Mouse (Mus musculus) midbrain, embryonic 14.5 days (tissue): ENCODE results near the gene Pcnx3. TPM values are rescaled to one million over a fixed set of nuclear protein-coding genes. Genes with fewer than 3 reads are reported as not detected.
A peak's percentile ranks its signal among the peaks of the same experiment; 100 is the strongest.

Experiments
- ATAC-seq: fragments of 200-750 bp; cut with Nextera tagmentation; 2 replicates; pipeline ENCODE4 v1.8.0; 2017; ENCODE audit warnings: moderate number of reproducible peaks, moderate library complexity; ENCODE audit not compliant: low FRiP score, low TSS enrichment
- DNase-seq: peaks from one replicate; pipeline ENCODE4 v3.0.0-alpha.2; 2015
- H3K27ac ChIP-seq: fragments of 300-500 bp; sonication (generic); replicated peaks from 2 replicates; pipeline ENCODE4 v1.5.1; 2014; ENCODE audit warnings: mild to moderate bottlenecking, low read depth, low read length, moderate library complexity
- H3K27me3 ChIP-seq: fragments of 300-500 bp; sonication (generic); 2 replicates; pipeline ENCODE4 v1.6.1; 2014; ENCODE audit warnings: low read length, control low read depth, mixed read lengths; ENCODE audit not compliant: control insufficient read depth, insufficient read depth
- H3K36me3 ChIP-seq: fragments of 300-500 bp; sonication (generic); 2 replicates; pipeline ENCODE4 v1.6.1; 2014; ENCODE audit warnings: low read length, control low read depth; ENCODE audit not compliant: control insufficient read depth, insufficient read depth
- H3K4me1 ChIP-seq: fragments of 300-500 bp; sonication (generic); 2 replicates; pipeline ENCODE4 v1.6.1; 2014; ENCODE audit warnings: mild to moderate bottlenecking, antibody characterized with exemption, low read length, control low read depth; ENCODE audit not compliant: control insufficient read depth, insufficient read depth
- H3K4me2 ChIP-seq: fragments of 300-500 bp; sonication (generic); 2 replicates; pipeline ENCODE4 v1.6.1; 2014; ENCODE audit warnings: mild to moderate bottlenecking, low read length, moderate library complexity
- H3K4me3 ChIP-seq: fragments of 300-500 bp; sonication (generic); replicated peaks from 2 replicates; pipeline ENCODE4 v1.5.1; 2014; ENCODE audit warnings: low read depth, low read length
- H3K9ac ChIP-seq: fragments of 300-500 bp; sonication (generic); replicated peaks from 2 replicates; pipeline ENCODE4 v1.6.1; 2014; ENCODE audit warnings: mild to moderate bottlenecking, low read length, moderate library complexity
- H3K9me3 ChIP-seq: fragments of 300-500 bp; sonication (generic); 2 replicates; pipeline ENCODE4 v1.6.1; 2016; ENCODE audit warnings: low read length, control low read depth, mixed read lengths; ENCODE audit not compliant: control insufficient read depth
- WGBS: fragments of 180-500 bp; shearing (Covaris S2); extraction: QIAGEN DNeasy Blood & Tissue Kit; methylation state at CpG from one replicate; pipeline ENCODE4 v1.1.7; 2014; 5-methylcytosine and 5-hydroxymethylcytosine counted together
- polyA plus RNA-seq: library from polyadenylated mRNA; unstranded; fragments of >200 nt; fragmentation: Nextera tagmentation; extraction: Ambion mirVana; gene quantifications from 2 replicates; pipeline ENCODE4 v1.2.1, GENCODE M21; 2014

Pcnx3 gene
- polyA plus RNA-seq, 1 experiment from 2014 or later: 33.6 TPM

DNA sequence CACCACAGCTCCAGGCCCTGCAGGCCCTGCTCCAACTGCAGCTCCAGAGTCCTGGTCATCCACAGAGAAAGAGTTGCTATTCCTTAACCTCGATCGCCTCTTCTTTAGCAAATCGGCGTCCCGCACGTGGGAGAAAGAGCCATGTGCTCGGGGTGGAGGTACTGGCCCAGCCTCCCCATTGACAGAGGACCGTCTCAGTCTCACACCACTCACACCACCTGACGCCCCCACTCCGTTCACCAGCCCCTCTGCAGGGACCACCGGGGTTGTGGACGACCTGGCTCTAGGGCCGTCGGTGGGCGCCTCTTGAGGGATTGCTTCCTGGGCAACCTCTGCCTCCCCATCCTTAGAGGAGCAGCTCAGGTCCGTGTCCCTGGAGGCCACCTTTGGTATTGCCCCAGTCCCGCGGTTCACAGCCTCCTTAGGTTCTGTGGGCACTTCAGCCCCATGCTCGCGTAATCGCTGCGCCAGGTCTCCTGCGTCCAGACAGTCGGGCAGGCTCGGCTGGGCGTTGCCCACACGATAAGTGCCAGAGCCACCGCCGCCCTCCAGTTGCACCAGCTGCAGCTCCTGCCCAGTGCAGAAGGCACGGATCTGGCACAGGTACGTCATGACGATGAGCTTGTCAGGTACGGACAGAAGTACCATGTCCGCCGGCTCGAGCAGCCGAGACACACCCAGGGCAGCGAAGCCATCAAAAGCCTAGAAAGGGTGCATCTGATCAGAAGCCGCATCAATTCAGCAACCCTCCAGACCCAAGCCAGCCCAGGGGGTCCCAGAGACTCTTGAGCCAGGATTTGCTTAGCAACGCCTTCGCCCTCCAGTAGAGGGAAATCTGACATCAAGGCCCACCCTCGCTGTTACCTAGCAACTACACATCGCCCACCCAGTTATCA lies 27.3 kb upstream of the Pcnx3 start:
- H3K27ac ChIP-seq: peak overlapping the region; percentile 49; the same call in 1 of the 2 replicates
- ATAC-seq (peak; percentile 72), DNase-seq (peak; percentile 81)
- 13% methylated on average over 43 of the region's 43 CpGs for WGBS
- no peaks in the 10 kb centered on the region for H3K9me3 ChIP-seq
- peak overlapping the region; percentile 25 for H3K4me3 ChIP-seq
- peaks cover 65% of the 10 kb centered on the region for H3K36me3 ChIP-seq
- H3K9ac ChIP-seq: peak overlapping the region; percentile 51; the same call in 1 of the 2 replicates
- peak overlapping the region; percentile 52 for H3K4me2 ChIP-seq
- no peaks in the 10 kb centered on the region for H3K27me3 ChIP-seq
- peaks cover 15% of the 10 kb centered on the region for H3K4me1 ChIP-seq

DNA sequence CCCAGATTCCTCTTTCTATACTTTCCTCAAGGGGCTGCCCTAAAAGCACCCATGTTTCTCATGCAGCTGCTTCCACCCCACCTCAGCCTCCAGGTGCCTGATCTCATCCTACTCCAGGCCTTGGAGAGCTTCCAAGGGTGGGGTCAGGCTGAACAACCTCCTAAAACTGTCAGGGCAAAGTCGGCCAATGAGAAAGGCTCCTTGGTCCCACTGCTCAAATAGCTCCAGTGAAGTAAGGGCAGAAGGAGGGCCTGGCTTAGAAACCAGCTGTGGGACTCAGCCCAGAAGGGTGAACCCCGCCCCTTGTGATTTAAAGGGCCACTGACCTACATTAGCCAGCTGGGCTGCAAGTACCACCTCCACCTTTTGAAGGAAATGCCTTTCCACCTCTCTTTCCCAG lies 25.0 kb upstream of the Pcnx3 start:
- Histone ChIP-seq H3K27ac (no peak overlapping the region), H3K9me3 (no peaks in the 10 kb centered on the region), H3K27me3 (no peaks in the 10 kb centered on the region), H3K4me2 (no peak overlapping the region), H3K4me1 (peaks cover 15% of the 10 kb centered on the region), H3K9ac (no peak overlapping the region), H3K4me3 (no peak overlapping the region), H3K36me3 (peaks cover 62% of the 10 kb centered on the region)
- ATAC-seq (no peak), DNase-seq (no peak)
- WGBS: 20% methylated on average over 2 of the region's 2 CpGs

DNA sequence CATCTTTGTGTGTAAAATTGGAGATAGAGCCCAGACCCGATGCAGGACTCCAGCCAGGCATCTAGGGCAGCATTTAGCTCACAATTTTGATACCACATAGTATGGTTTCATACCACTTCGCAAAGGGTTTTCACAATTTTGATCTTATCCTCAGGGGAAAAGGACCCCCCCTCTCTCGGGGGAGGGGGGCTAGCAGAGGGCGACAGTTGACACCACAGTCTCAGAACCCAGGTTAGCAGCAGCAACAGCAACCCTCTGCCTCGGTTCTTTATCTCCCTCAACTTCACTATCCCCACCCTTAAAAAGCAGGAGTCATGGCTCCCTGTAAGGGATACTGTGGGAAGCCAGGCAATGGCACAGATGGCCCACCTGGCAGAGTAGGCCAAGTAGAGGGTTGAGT lies 24.5 kb upstream of the Pcnx3 start:
- Histone ChIP-seq H3K27me3 (no peaks in the 10 kb centered on the region), H3K4me2 (no peak overlapping the region), H3K9ac (no peak overlapping the region), H3K4me3 (no peak overlapping the region), H3K36me3 (peaks cover 62% of the 10 kb centered on the region), H3K9me3 (no peaks in the 10 kb centered on the region), H3K27ac (no peak overlapping the region), H3K4me1 (peaks cover 15% of the 10 kb centered on the region)
- ATAC-seq (no peak), DNase-seq (no peak)
- WGBS: 82% methylated on average over 5 of the region's 5 CpGs

DNA sequence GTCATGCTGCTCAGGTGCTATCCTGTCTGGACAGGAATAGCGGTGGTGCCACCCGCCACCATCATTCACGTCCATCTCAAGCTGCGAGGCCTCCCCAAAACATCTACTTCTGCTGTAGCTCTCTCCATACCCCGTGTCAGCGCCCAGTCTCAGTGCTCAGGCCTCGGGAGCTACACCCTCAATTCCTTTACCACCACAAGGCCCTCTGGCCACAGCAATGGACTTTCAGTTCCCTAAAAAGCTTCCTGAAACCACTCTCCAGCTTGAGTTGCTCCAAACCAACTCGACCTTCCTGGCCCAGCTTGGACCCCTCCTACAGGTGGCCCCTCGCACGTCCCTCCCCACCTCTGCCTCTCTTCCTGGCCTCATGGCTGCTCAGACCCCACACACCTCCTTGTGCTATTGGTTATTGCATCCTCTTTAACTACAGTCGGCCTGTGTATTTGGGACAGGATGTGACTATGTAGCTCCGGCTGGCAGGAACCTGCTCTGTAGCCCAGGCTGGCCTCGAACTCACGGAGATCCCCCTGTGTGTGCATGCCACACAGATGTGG lies 23.3 kb upstream of the Pcnx3 start:
- Histone ChIP-seq H3K9ac (no peak overlapping the region), H3K27me3 (no peaks in the 10 kb centered on the region), H3K4me1 (peaks cover 12% of the 10 kb centered on the region), H3K27ac (no peak overlapping the region), H3K36me3 (peaks cover 67% of the 10 kb centered on the region), H3K4me3 (no peak overlapping the region), H3K4me2 (no peak overlapping the region), H3K9me3 (no peaks in the 10 kb centered on the region)
- no peak for ATAC-seq
- no peak for DNase-seq
- 94% methylated on average over 14 of the region's 14 CpGs for WGBS

DNA sequence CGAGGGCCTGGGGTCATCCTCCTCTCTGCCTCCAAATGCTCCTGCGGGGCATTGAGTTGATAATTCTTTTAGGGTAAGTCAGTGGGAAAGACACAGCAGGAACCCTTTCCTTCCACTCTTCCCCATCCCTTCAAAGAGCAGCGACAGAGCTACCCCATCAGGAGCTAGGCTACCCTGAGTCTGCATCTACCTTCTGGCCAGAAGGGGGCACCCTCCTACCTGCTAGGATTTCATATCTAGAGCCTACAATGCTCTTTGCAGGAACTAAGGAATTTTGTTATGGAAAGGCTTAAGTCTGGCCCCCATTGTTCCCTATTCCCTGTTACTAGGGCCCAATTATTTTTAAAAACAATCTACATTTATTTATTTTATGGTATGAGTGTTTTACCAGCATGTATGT lies 22.5 kb upstream of the Pcnx3 start:
- peak; percentile 83 for DNase-seq
- H3K4me3 ChIP-seq: no peak overlapping the region
- H3K9ac ChIP-seq: no peak overlapping the region
- H3K27ac ChIP-seq: no peak overlapping the region
- no peak for ATAC-seq
- H3K4me1 ChIP-seq: peaks cover 4% of the 10 kb centered on the region
- H3K36me3 ChIP-seq: peaks cover 71% of the 10 kb centered on the region
- no peaks in the 10 kb centered on the region for H3K27me3 ChIP-seq
- H3K9me3 ChIP-seq: no peaks in the 10 kb centered on the region
- 5% methylated on average over 3 of the region's 3 CpGs for WGBS
- no peak overlapping the region for H3K4me2 ChIP-seq

DNA sequence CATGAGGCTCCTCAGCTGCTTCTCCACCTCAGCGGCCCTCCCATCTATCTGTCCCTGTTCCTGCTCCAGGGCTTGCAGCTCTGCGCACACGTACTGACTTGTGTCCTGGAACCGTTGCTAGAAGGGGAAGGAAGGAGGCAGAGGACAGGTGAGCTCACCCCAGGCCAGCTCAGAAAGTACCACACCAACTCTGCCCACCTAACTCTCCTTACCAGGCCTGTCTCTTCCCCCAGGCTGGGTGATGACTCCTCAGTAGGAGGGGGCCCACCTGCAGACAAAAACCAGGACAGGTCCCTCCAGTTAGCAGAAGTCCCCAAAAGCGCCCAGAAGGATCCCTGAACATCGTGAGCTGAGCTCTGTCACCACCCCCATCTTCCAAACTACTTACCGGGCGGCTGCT lies 21.9 kb upstream of the Pcnx3 start:
- H3K4me2 ChIP-seq: no peak overlapping the region
- ATAC-seq (no peak), DNase-seq (no peak)
- H3K27me3 ChIP-seq: no peaks in the 10 kb centered on the region
- no peaks in the 10 kb centered on the region for H3K9me3 ChIP-seq
- 79% methylated on average over 8 of the region's 8 CpGs for WGBS
- no peaks in the 10 kb centered on the region for H3K4me1 ChIP-seq
- peaks cover 75% of the 10 kb centered on the region for H3K36me3 ChIP-seq
- H3K4me3 ChIP-seq: no peak overlapping the region
- no peak overlapping the region for H3K27ac ChIP-seq
- no peak overlapping the region for H3K9ac ChIP-seq

DNA sequence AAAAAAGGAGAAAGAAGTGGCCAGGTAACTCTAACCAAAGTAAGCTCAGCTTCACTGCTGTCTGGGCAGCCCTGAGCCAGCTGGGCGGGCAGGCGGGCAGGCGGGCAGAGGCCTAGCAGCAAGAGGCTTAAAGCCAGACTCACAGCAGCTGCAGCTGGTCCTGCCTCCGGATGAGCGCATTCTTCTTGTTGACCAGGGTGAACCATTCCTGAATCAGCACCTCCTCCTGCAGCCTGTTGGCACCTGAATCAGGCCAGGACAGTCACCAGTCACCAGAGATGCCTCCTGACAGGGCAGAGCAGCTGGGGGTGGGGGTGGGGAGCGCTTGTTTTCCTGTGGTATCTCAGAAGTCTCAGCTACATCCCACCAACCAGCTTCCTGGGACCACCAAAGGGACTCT lies 21.4 kb upstream of the Pcnx3 start:
- ATAC-seq: no peak
- no peak overlapping the region for H3K9ac ChIP-seq
- no peaks in the 10 kb centered on the region for H3K27me3 ChIP-seq
- no peak overlapping the region for H3K4me3 ChIP-seq
- no peaks in the 10 kb centered on the region for H3K4me1 ChIP-seq
- no peak for DNase-seq
- no peak overlapping the region for H3K4me2 ChIP-seq
- H3K27ac ChIP-seq: no peak overlapping the region
- H3K9me3 ChIP-seq: no peaks in the 10 kb centered on the region
- WGBS: 97% methylated on average over 6 of the region's 6 CpGs
- H3K36me3 ChIP-seq: peaks cover 74% of the 10 kb centered on the region

DNA sequence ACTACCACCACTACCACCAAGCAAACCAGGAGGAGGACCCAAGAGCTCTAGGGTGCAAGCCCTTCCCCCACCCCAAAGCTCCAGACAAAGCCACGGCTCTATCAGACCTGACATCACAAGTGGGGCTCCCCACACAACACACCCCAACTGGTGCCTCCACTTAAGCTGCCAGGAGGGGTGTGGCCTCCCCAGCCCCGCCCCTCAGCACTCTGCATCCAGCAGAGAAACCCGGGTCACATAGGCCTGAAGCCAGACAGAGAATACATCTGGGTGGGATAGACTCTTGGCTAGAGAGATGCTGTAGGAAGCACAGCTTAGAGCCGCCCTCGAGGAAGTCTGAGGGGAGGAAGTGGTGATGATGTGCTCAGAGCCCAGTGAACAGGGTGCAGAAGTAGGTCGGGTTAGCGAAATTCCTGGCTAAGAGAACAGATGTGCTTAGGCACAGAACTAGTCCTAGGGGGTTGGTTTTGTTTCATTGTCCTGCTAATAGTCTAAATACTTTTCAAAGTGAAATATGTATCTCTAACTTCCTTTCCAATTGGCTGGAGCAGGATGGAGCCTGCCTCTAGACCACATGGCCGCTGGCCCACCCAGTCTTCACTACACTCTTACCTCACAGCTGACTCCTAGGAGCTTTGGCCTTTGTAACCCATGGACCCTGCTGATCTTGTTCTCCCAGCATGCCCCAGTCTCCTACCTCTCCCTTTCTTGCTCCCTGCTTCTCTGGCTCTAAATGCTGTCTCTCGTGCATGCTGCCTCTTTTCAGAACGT lies 16.3 kb upstream of the Pcnx3 start:
- Histone ChIP-seq H3K36me3 (peaks cover 67% of the 10 kb centered on the region), H3K9ac (no peak overlapping the region), H3K4me3 (no peak overlapping the region), H3K27ac (no peak overlapping the region), H3K4me1 (no peaks in the 10 kb centered on the region), H3K27me3 (no peaks in the 10 kb centered on the region), H3K9me3 (no peaks in the 10 kb centered on the region), H3K4me2 (no peak overlapping the region)
- 49% methylated on average over 10 of the region's 10 CpGs for WGBS
- ATAC-seq: no peak; the same call in 1 of the 2 replicates
- DNase-seq: no peak
